Mouse (Mus musculus): ENCODE measurements around the gene Olfr1044.
"Not testable (repeated sequence)": the region's sequence is repeated elsewhere in the genome, so short reads cannot be mapped to it uniquely, and the experiment has no call there.

Olfr1044 gene

DNA sequence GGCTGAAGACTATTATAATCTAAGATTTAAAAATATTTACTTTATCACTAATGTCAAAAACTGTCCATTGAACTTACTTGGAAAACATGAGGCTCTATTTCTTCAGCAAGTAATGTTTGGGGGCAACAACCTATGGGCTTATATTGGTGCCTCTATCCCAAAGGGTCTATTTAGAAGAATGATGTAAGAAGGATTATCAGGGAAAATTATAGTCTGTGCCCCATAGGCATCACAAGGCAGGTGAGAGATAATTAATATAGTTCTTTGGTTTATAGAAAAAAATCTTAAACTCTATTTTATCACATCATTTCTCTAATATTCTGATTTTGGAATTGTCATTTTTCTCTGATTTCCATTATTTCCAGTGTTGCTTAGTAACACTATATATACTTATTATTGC lies at the start of gene Olfr1044:
TSS of gene Olfr1044 (minus strand) at position 101 of the 400 bp plus-strand sequence.
- no peak for DNase-seq (ENCODE audit: low spot score in 2 of 2)

DNA sequence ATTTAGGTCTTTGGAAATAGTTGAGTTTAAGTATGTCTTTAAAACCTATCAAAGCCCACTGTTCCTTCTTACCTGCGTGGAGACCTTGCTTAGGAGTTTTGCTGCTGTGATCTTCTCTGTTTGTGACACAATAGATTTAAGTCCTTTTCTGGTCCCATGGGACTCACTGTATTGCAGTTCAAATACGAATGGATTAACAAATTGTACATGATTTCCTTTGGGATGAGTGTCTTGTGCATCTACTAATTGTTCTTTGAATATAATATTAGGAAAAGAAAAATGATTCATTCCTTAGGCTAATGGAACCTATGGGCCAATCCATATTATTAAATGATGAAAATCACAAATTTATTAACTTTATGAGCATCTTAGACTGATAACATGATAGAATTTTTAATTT lies 41.6 kb upstream of the Olfr1044 start, which contains the start of gene Olfr1046:
TSS of gene Olfr1046 (minus strand) at position 101 of the 400 bp plus-strand sequence.
- DNase-seq (ENCODE audit: low spot score in 2 of 2), result no peak

DNA sequence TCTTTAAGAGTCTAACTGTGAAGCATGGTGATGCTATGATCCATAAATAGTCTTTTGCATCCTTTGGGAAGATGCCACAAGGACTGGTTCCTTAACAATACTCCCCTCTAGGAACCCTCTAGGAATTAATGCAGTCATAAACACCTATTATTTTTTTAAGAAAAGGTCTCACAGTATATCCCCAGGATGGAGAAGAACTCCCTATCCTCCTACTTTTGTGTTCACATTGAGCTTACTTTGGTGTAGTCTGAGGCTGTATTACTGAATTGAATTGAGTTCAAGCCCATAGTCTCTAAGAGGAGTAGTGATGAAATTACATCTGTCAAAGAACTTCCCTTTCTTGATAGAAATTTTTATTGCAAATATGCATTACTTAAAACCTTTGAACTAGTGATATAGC lies 25.3 kb upstream of the Olfr1044 start, which contains the start of gene Olfr1045:
TSS of gene Olfr1045 (minus strand) at position 101 of the 400 bp plus-strand sequence.
- DNase-seq (ENCODE audit: low spot score in 2 of 2), result no peak

DNA sequence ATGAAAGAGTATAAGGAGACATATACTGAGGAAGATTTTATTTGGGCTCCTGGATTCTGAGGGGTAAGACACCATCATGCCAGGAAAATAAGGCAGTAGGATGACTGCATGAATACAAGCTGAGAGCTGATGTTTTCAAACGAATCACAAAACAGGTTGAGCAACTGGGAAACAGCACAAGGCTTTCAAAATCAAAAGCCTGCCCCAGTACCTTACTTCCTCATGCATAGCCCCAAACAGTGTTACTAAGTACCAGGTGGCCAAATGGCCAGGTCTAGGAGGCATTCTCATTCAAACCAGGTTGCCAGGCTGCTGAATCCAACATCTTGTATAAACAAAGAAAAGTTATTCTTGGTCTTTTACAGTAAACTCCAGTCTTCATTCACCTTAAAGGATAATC lies 18.2 kb upstream of the Olfr1044 start:
- no peak for DNase-seq (ENCODE audit: low spot score in 2 of 2)

DNA sequence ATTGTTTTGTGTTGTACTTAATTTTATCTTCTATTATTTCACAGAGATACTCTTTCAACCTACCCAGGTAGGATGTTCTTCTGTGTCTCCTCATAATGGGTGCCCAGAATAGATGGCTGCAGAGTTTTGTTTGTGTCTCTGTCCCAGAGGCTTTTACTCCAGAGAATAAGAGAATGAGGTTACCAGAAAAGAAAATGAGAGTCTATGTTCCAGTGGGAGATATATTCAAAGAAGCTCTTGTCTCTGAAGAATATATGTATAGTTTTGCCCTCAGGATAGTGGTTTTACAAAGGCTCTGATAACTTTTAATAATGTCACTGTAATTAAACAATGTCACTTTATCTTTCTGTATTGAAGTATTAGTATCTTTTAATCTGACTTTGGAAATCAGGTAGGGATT lies 8.0 kb upstream of the Olfr1044 start, which contains the start of gene Olfr52:
TSS of gene Olfr52 (minus strand) at position 101 of the 400 bp plus-strand sequence.
- no peak for DNase-seq (ENCODE audit: low spot score in 2 of 2)

DNA sequence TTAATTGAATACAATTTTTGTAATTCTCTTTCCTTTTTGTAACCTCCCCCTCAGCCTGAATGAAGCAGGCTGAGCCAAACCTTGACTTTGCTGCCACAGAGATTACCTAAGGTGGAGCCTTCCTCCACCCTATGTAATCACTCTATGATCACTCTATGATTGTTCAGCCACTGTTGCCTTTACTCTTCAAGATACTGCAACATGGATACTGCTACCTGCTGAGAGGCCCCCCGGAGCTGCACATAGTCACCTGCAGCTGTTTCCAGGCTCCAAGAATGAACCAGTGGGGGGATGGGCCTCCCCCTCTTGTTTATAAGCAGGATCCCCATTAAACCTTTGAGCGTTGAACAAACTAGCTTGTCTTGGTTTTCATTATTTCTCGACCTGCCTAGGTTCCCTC lies 2.3 kb upstream of the Olfr1044 start:
- DNase-seq (ENCODE audit: low spot score in 2 of 2), result no peak

DNA sequence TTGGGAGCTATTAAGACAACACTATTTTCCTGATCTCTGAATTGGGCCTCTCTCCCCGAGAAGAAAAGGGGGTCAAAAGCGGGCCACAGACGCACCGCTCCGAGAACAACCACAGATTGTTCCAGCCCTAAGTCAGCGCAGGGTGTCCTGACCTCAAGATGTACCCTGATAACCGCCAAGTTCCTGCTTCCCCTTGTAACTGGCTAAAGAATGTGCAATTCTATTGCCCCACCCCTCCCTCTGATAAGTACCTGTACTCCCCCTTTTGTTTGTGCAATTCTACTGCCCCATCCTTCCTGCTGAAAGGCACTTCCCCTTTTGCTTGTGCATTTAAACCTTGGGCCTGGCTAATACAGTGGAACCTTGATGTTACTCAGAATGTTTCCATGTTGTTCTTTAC lies 2.2 kb downstream of the Olfr1044 start:
- DNase-seq (ENCODE audit: low spot score in 2 of 2), result not testable (repeated sequence)

DNA sequence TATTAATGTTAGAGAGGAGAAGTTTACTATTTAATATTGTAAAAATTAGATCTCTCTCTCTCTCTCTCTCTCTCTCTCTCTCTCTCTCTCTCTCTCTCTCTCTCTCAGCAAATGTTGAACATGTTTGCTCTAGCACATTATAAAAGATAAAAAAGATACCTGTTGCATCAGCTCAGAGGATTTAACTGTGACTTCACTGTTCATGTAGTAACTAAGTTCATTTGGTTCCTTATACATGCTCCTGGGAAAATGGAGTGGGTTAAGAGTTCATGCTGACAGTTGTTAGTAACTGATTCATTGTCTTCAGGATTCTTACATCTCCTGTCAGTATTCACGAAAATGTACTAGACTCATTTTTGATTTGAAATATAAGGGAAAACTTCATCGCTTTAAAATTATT lies 10.2 kb downstream of the Olfr1044 start, which contains the start of gene Olfr1043:
TSS of gene Olfr1043 (minus strand) at position 101 of the 400 bp plus-strand sequence.
- DNase-seq (ENCODE audit: low spot score in 2 of 2), result no peak

DNA sequence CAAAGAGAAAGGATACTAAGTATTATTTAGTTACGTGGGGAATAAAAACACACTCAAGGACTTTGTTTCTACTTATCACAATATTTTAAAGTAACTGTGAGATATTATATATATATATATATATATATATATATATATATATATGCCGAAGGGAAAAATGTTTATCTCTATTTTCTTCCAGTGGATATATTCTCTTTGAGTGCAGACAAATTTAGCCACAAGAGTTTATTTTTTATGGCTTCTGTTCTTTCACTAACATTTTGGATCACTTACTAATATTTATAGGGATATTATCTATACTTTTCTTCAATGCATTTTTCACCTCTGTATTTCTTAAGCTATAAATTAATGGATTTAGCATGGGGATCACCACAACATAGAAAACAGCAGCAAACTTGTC lies 15.9 kb downstream of the Olfr1044 start, which contains the start of gene Olfr1042:
TSS of gene Olfr1042 (minus strand) at position 101 of the 400 bp plus-strand sequence.
- no peak for DNase-seq (ENCODE audit: low spot score in 2 of 2)

DNA sequence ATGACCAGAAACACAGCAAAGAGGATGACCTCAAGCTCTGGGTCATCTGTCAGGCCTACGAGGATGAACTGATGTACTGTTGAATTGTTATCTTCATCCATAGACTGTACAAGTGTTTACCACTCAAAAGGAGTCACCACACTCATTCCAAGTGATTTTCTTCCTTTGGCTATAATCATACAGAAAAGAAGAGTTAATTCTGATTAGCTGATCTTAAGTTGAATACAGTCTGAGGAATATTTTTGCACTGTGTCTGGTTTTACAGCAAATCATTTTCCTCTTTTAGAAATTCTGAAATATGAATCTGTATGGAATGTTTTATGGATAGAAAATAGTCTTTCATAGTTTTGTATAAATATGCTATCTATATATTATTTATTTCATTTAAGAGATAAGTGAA lies 31.0 kb downstream of the Olfr1044 start, which contains the start of gene Olfr1040:
TSS of gene Olfr1040 (minus strand) at position 101 of the 400 bp plus-strand sequence.
- DNase-seq (ENCODE audit: low spot score in 2 of 2), result no peak

DNA sequence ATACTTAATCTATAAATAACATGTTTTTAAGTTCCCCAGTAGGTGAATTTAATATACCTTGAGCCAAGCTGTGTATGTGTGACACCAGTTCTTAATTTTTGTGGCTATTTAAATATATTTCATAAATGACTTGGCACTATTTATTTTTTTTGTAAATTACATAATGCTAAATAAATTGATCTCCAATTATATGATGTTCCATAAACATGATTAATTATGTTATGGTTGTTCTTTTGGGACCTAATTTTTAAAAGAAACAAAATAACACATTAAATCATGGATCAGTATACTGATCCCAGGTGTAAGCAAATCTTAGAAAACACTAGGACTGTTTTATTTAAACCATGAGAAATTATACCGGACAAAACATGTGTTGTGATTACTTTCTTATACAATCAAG lies 41.8 kb downstream of the Olfr1044 start, which contains the start of gene Olfr1039:
TSS of gene Olfr1039 (minus strand) at position 101 of the 400 bp plus-strand sequence.
- no peak for DNase-seq (ENCODE audit: low spot score in 2 of 2)
